Mouse (Mus musculus): ENCODE measurements around the gene Ripply1. TPM values are rescaled to one million over a fixed set of nuclear protein-coding genes. Genes with fewer than 3 reads are reported as not detected.

Gene Ripply1
- polyA plus RNA-seq, 1 experiment: not detected

DNA sequence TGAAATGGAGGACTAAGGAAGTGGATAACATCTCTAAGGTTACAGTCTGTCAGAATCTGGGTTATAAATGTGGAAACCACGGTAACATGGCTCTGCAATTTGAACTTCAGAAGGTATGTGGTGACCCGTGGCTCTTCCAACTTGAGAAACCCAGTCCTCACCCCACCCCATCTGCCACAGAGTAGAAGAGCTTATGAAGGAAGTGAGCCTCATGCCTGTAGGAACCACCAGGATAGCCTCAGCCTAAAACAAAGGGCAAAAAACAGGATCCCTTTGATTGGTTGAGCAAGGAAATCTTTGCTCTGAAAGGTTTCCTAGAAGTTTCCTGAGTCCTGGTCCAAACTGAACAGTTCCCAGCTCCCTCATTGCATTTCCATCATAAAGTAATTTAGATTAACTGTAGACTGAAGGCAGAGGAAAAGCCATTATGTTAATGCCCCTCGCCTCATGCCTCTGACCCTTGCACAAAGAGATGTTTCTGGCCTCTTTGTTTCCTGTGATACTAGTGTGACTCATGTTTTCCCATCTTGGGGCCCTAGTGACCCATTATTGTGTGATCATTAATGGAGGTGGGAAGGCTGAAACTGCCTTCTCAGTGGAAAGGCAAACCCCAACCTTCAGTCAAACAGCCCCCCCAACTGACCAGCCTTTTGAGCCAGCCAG lies 30.6 kb upstream of the Ripply1 start:
- H3K27ac ChIP-seq (ENCODE audit: control insufficient read depth, insufficient read depth, low read depth, low read length, poor library complexity): no peak overlapping the region
- WGBS: 42% methylated on average over 3 of the region's 3 CpGs
- no peak overlapping the region for H3K4me3 ChIP-seq (replicated peaks; ENCODE audit: control insufficient read depth, low read depth, low read length)
- no peaks in the 10 kb centered on the region; the same call in 1 of the 2 replicates for H3K4me1 ChIP-seq (ENCODE audit: control insufficient read depth, insufficient read depth, low read length)
- TF ChIP-seq CTCF (IDR thresholded peaks at IDR 0.05; ENCODE audit: control insufficient read depth, insufficient read depth, low read length) (no peak), POLR2A (IDR thresholded peaks at IDR 0.05; ENCODE audit: borderline replicate concordance, control insufficient read depth, low read depth, low read length) (no peak)

DNA sequence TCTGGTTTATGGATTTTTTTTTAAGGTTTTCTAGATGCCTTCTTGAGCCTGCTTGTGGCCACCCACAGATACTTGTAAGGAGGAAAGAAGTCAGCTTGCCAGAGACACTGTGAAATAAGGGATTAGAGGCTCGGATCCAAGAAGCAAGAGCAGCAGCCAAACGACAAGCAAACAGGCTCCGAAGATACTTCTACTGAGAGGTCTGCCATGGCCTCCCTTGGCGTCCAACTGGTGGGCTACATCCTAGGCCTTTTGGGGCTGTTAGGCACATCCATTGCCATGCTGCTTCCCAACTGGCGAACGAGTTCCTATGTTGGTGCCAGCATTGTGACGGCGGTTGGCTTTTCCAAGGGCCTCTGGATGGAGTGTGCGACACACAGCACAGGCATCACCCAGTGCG lies 26.3 kb upstream of the Ripply1 start:
- WGBS: 81% methylated on average over 10 of the region's 10 CpGs
- TF ChIP-seq POLR2A (IDR thresholded peaks at IDR 0.05; ENCODE audit: borderline replicate concordance, control insufficient read depth, low read depth, low read length): no peak
- TF ChIP-seq CTCF (IDR thresholded peaks at IDR 0.05; ENCODE audit: control insufficient read depth, insufficient read depth, low read length): no peak
- no peak overlapping the region for H3K27ac ChIP-seq (ENCODE audit: control insufficient read depth, insufficient read depth, low read depth, low read length, poor library complexity)

DNA sequence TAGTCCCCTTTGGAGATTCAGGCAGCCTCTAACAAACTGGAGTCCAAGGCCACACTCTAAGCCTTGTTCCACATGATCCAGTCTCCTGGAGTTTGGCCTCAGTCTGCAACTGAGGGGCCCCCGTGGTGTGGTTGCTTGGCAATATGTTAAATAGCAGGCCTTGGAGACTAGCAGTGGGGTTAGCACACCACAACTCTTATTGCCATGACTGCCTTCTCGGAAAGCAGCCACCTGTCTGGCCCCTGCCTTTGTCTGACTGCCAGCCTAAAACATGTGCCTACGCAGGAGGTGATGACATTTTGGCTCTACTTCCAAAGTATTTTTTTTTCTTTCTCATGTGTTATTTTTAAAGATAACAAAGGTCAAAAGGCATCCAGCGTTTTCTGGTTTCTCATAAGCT lies 25.9 kb upstream of the Ripply1 start:
- H3K27ac ChIP-seq (ENCODE audit: control insufficient read depth, insufficient read depth, low read depth, low read length, poor library complexity): no peak overlapping the region
- no peak overlapping the region for H3K4me3 ChIP-seq (replicated peaks; ENCODE audit: control insufficient read depth, low read depth, low read length)
- TF ChIP-seq CTCF (IDR thresholded peaks at IDR 0.05; ENCODE audit: control insufficient read depth, insufficient read depth, low read length) (no peak), POLR2A (IDR thresholded peaks at IDR 0.05; ENCODE audit: borderline replicate concordance, control insufficient read depth, low read depth, low read length) (no peak)
- 65% methylated on average over 4 of the region's 4 CpGs for WGBS
- no peaks in the 10 kb centered on the region; the same call in 1 of the 2 replicates for H3K4me1 ChIP-seq (ENCODE audit: control insufficient read depth, insufficient read depth, low read length)

More for the DNA sequence above, 26.3 kb upstream of the Ripply1 start:
- H3K4me1 ChIP-seq (ENCODE audit: control insufficient read depth, insufficient read depth, low read length): no peaks in the 10 kb centered on the region; the same call in 1 of the 2 replicates
- H3K4me3 ChIP-seq (replicated peaks; ENCODE audit: control insufficient read depth, low read depth, low read length): no peak overlapping the region

DNA sequence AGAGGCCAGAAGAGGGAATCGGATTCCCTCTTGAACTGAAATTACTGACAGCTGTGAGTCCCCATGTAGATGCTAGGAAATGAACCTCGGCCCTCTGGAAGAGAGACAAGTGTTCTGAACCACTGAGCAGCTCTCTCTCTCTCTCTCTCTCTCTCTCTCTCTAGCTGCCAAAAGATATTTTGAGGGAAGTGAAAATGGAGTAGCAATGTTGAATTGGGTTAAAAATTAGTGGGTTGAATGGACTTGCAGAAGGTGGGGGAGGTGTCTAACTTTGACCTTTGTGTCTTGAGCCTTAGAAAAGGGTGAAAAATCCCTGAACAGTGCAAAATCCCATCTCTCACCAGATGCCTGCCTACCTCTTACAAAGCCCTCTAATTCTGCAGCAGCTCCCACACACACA lies 25.2 kb upstream of the Ripply1 start:
- no peak overlapping the region for H3K27ac ChIP-seq (ENCODE audit: control insufficient read depth, insufficient read depth, low read depth, low read length, poor library complexity)
- TF ChIP-seq POLR2A (IDR thresholded peaks at IDR 0.05; ENCODE audit: borderline replicate concordance, control insufficient read depth, low read depth, low read length) (no peak), CTCF (IDR thresholded peaks at IDR 0.05; ENCODE audit: control insufficient read depth, insufficient read depth, low read length) (no peak)
- WGBS: 74% methylated on average over 2 of the region's 2 CpGs
- no peaks in the 10 kb centered on the region; the same call in 1 of the 2 replicates for H3K4me1 ChIP-seq (ENCODE audit: control insufficient read depth, insufficient read depth, low read length)
- no peak overlapping the region for H3K4me3 ChIP-seq (replicated peaks; ENCODE audit: control insufficient read depth, low read depth, low read length)

DNA sequence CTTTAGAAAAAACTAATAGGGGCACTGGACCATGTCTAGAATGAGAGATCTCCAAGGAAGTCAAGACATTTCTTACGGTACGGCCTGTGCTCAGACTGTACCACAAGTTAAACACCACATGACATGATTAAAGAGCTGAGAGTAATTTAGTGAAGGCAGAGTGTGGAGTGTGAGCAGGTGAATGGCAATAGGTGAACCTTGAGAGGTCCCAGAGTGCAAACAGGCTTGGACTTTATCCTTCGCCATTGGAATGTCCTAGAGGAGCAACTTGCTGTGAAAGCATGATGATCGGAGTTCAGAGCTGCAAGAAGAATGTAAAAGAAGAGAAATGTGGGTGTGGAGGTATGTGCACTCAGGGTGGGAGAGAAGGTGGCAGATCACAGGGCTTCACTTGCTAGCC lies 23.8 kb upstream of the Ripply1 start:
- 94% methylated on average over 4 of the region's 4 CpGs for WGBS
- no peak for TF ChIP-seq POLR2A (IDR thresholded peaks at IDR 0.05; ENCODE audit: borderline replicate concordance, control insufficient read depth, low read depth, low read length)
- no peak for TF ChIP-seq CTCF (IDR thresholded peaks at IDR 0.05; ENCODE audit: control insufficient read depth, insufficient read depth, low read length)
- Histone ChIP-seq H3K4me3 (replicated peaks; ENCODE audit: control insufficient read depth, low read depth, low read length) (no peak overlapping the region), H3K4me1 (ENCODE audit: control insufficient read depth, insufficient read depth, low read length) (no peaks in the 10 kb centered on the region; the same call in 1 of the 2 replicates), H3K27ac (ENCODE audit: control insufficient read depth, insufficient read depth, low read depth, low read length, poor library complexity) (no peak overlapping the region)

DNA sequence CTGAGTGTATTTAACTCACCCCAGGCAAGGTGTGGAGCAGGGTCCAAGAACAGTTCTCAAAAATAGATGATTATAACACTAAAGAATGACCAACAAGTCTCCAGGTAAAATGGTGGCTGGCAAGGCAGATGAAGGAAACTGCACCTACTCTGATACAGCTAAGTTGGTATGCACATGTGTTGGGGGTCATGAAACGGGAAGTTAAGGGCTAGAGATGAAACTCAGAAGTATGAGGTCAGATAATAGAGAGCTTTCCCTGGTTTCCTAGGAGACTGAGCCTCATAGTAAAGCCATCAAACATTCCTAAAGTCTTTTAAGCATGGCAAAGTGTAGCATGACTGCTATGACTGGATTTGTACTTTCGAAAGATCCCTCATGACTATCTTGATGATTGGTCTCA lies 20.9 kb upstream of the Ripply1 start:
- H3K4me1 ChIP-seq (ENCODE audit: control insufficient read depth, insufficient read depth, low read length): no peaks in the 10 kb centered on the region
- WGBS: 54% methylated on average over 2 of the region's 2 CpGs
- no peak overlapping the region for H3K4me3 ChIP-seq (replicated peaks; ENCODE audit: control insufficient read depth, low read depth, low read length)
- H3K27ac ChIP-seq (ENCODE audit: control insufficient read depth, insufficient read depth, low read depth, low read length, poor library complexity): no peak overlapping the region
- TF ChIP-seq POLR2A (IDR thresholded peaks at IDR 0.05; ENCODE audit: borderline replicate concordance, control insufficient read depth, low read depth, low read length) (no peak), CTCF (IDR thresholded peaks at IDR 0.05; ENCODE audit: control insufficient read depth, insufficient read depth, low read length) (no peak)

DNA sequence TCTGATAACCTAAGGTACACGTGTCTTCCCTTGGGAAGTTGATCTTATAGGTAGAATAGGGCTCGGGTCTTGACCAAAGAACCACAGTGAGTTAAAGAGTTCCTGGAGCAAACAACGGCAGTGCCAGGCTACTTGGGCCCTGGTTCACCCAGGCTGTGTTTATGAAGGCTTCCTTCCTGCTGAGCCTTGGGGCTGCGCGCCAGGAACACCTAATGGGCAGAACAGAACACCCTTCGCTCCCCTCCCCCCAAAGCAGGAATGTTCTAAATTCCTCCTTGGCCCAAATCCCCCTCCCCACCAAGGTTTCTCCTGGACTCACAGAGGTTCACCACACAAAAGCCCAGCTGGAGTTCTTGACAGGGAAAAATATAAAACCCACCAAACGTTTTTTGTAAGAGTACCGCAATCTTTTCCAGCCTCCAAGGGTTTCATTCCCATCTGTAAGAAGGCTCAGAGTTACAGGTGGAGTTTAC lies 18.3 kb upstream of the Ripply1 start, which contains the start of gene Cldn2:
TSS of gene Cldn2 (plus strand) at position 423 of the 473 bp plus-strand sequence.
- 61% methylated on average over 8 of the region's 8 CpGs for WGBS
- no peak for TF ChIP-seq CTCF (IDR thresholded peaks at IDR 0.05; ENCODE audit: control insufficient read depth, insufficient read depth, low read length)
- TF ChIP-seq POLR2A (IDR thresholded peaks at IDR 0.05; ENCODE audit: borderline replicate concordance, control insufficient read depth, low read depth, low read length): no peak
- H3K4me1 ChIP-seq (ENCODE audit: control insufficient read depth, insufficient read depth, low read length): no peaks in the 10 kb centered on the region; the same call in 1 of the 2 replicates

DNA sequence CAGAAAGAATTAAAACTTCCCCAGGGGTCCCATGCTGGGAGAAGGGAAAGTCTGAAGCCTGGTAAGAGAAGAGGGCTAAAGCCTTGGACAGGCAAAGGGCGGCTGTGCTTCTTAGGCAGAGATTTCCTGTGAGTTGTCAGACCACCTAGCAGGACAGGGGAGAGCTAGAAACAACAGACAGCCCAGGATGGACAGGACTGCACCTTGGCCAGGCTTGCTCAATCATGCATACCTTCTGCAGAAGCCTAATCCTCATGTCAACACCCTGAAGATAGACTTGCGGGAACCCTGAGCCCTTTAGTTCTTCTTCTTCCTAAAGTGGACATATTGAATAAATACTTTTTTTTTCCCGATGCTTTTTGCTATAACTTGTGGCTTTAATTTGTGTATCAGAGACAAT lies 17.8 kb upstream of the Ripply1 start:
- Histone ChIP-seq H3K27ac (ENCODE audit: control insufficient read depth, insufficient read depth, low read depth, low read length, poor library complexity) (no peak overlapping the region), H3K4me3 (replicated peaks; ENCODE audit: control insufficient read depth, low read depth, low read length) (no peak overlapping the region), H3K4me1 (ENCODE audit: control insufficient read depth, insufficient read depth, low read length) (no peaks in the 10 kb centered on the region; the same call in 1 of the 2 replicates)
- TF ChIP-seq CTCF (IDR thresholded peaks at IDR 0.05; ENCODE audit: control insufficient read depth, insufficient read depth, low read length): no peak
- TF ChIP-seq POLR2A (IDR thresholded peaks at IDR 0.05; ENCODE audit: borderline replicate concordance, control insufficient read depth, low read depth, low read length): no peak
- WGBS: 74% methylated on average over 3 of the region's 3 CpGs

More for the DNA sequence above, 18.3 kb upstream of the Ripply1 start, which contains the start of gene Cldn2:
- Histone ChIP-seq H3K27ac (ENCODE audit: control insufficient read depth, insufficient read depth, low read depth, low read length, poor library complexity) (no peak within 1 kb of the TSS), H3K4me3 (replicated peaks; ENCODE audit: control insufficient read depth, low read depth, low read length) (no peak within 1 kb of the TSS)
